Mouse (Mus musculus) gonadal fat pad, adult 2 months (tissue): ENCODE data around the gene C1qtnf6. TPM values are rescaled to one million over a fixed set of nuclear protein-coding genes. Genes with fewer than 3 reads are reported as not detected.

Experiments
- DNase-seq: peaks from one replicate; pipeline ENCODE4 v3.0.0-alpha.2; 2012; ENCODE audit warnings: low read depth
- polyA plus RNA-seq: library from polyadenylated mRNA; depleted of rRNA; stranded (reverse); fragments of >200 nt; gene quantifications from 2 replicates; pipeline ENCODE4 v1.2.3, GENCODE M21; 2012

The C1qtnf6 gene
- polyA plus RNA-seq, 1 experiment, result 40.4 TPM

GRCm38 (mm10) chr15:78544561-78545001, 13.4 kb upstream of the C1qtnf6 start, which contains the start of gene Sstr3:
Gene Sstr3 (minus strand): TSS chr15:78544685.
- DNase-seq, result no peak

GRCm38 (mm10) chr15:78544041-78544440, 12.8 kb upstream of the C1qtnf6 start:
- DNase-seq, result no peak

GRCm38 (mm10) chr15:78542767-78543303, 11.6 kb upstream of the C1qtnf6 start:
- DNase-seq, result no peak

- no peak for DNase-seq
Measured at GRCm38 (mm10) chr15:78542098-78542766, 11.0 kb upstream of the C1qtnf6 start.

- no peak for DNase-seq
Measured at GRCm38 (mm10) chr15:78541606-78542005, 10.4 kb upstream of the C1qtnf6 start.

GRCm38 (mm10) chr15:78541036-78541435, 9.8 kb upstream of the C1qtnf6 start:
- no peak for DNase-seq

GRCm38 (mm10) chr15:78535723-78536421, 4.7 kb upstream of the C1qtnf6 start:
- no peak for DNase-seq

- no peak for DNase-seq
Measured at GRCm38 (mm10) chr15:78533346-78533835, 2.2 kb upstream of the C1qtnf6 start.

GRCm38 (mm10) chr15:78532566-78533345, 1.5 kb upstream of the C1qtnf6 start:
- no peak for DNase-seq

- DNase-seq, result peak; percentile 65
Measured at GRCm38 (mm10) chr15:78531901-78532469, 769 bp upstream of the C1qtnf6 start.

GRCm38 (mm10) chr15:78531451-78531720, 170 bp upstream of the C1qtnf6 start:
- DNase-seq, result no peak

GRCm38 (mm10) chr15:78530141-78530540, 1.1 kb downstream of the C1qtnf6 start:
- no peak for DNase-seq

GRCm38 (mm10) chr15:78529428-78529990, 1.7 kb downstream of the C1qtnf6 start:
- DNase-seq, result no peak

- no peak for DNase-seq
Measured at GRCm38 (mm10) chr15:78528726-78529411, 2.3 kb downstream of the C1qtnf6 start.

- no peak for DNase-seq
Measured at GRCm38 (mm10) chr15:78527973-78528372, 3.2 kb downstream of the C1qtnf6 start.

- DNase-seq, result no peak
Measured at GRCm38 (mm10) chr15:78524163-78524562, 7.1 kb downstream of the C1qtnf6 start.

GRCm38 (mm10) chr15:78521892-78522291, 9.3 kb downstream of the C1qtnf6 start:
- DNase-seq, result no peak

GRCm38 (mm10) chr15:78521331-78521730, 9.9 kb downstream of the C1qtnf6 start:
- no peak for DNase-seq

- DNase-seq, result no peak
Measured at GRCm38 (mm10) chr15:78520112-78520715, 11.0 kb downstream of the C1qtnf6 start.

- no peak for DNase-seq
Measured at GRCm38 (mm10) chr15:78518221-78518620, 13.0 kb downstream of the C1qtnf6 start.
